Mouse (Mus musculus) liver, embryonic 11.5 days (tissue): ENCODE data around the gene Myl9. TPM values are rescaled to one million over a fixed set of nuclear protein-coding genes. Genes with fewer than 3 reads are reported as not detected.

Source experiments
- ATAC-seq: fragments of 200-750 bp; cut with Nextera tagmentation; replicated peaks from 2 replicates; pipeline ENCODE4 v1.8.0; 2017; ENCODE audit warnings: moderate number of reproducible peaks, mild to moderate bottlenecking, moderate TSS enrichment, moderate library complexity; ENCODE audit not compliant: low FRiP score
- DNase-seq: peaks from one replicate; pipeline ENCODE4 v3.0.0-alpha.2; 2017; ENCODE audit warnings: low spot score
- H3K27ac ChIP-seq: fragments of 300-500 bp; sonication (generic); 2 replicates; pipeline ENCODE4 v1.5.1; 2014; ENCODE audit warnings: mild to moderate bottlenecking, low read depth, low read length, control low read depth
- H3K27me3 ChIP-seq: fragments of 300-500 bp; sonication (generic); replicated peaks from 2 replicates; pipeline ENCODE4 v1.6.1; 2014; ENCODE audit warnings: low read length, mixed read lengths; ENCODE audit not compliant: control insufficient read depth, insufficient read depth
- H3K36me3 ChIP-seq: fragments of 300-500 bp; sonication (generic); 2 replicates; pipeline ENCODE4 v1.6.1; 2014; ENCODE audit warnings: mild to moderate bottlenecking, low read length, moderate library complexity, mixed read lengths; ENCODE audit not compliant: control insufficient read depth, insufficient read depth
- H3K4me1 ChIP-seq: fragments of 300-500 bp; sonication (generic); replicated peaks from 2 replicates; pipeline ENCODE4 v1.6.1; 2014; ENCODE audit warnings: low read length, mixed read lengths; ENCODE audit not compliant: control insufficient read depth, insufficient read depth
- H3K4me2 ChIP-seq: fragments of 300-500 bp; sonication (generic); 2 replicates; pipeline ENCODE4 v1.6.1; 2014; ENCODE audit warnings: mild to moderate bottlenecking, control low read depth, moderate library complexity
- H3K4me3 ChIP-seq: fragments of 300-500 bp; sonication (generic); 2 replicates; pipeline ENCODE4 v1.5.1; 2014; ENCODE audit warnings: low read depth, low read length, control low read depth
- H3K9ac ChIP-seq: fragments of 300-500 bp; sonication (generic); 2 replicates; pipeline ENCODE4 v1.6.1; 2014; ENCODE audit warnings: low read depth, low read length, control low read depth
- H3K9me3 ChIP-seq: fragments of 300-500 bp; sonication (generic); 2 replicates; pipeline ENCODE4 v1.6.1; 2016; ENCODE audit warnings: low read length, inconsistent platforms, mixed read lengths; ENCODE audit not compliant: control insufficient read depth
- WGBS: fragments of 180-500 bp; shearing (Covaris S2); extraction: QIAGEN DNeasy Blood & Tissue Kit; methylation state at CpG from one replicate; pipeline ENCODE4 v1.1.7; 2014; 5-methylcytosine and 5-hydroxymethylcytosine counted together
- polyA plus RNA-seq: library from polyadenylated mRNA; unstranded; fragments of >200 nt; fragmentation: Nextera tagmentation; extraction: Ambion mirVana; gene quantifications from 2 replicates; pipeline ENCODE4 v1.2.1, GENCODE M21; 2014

The Myl9 gene
- polyA plus RNA-seq, 1 experiment from 2014 or later, result 115 TPM

DNA sequence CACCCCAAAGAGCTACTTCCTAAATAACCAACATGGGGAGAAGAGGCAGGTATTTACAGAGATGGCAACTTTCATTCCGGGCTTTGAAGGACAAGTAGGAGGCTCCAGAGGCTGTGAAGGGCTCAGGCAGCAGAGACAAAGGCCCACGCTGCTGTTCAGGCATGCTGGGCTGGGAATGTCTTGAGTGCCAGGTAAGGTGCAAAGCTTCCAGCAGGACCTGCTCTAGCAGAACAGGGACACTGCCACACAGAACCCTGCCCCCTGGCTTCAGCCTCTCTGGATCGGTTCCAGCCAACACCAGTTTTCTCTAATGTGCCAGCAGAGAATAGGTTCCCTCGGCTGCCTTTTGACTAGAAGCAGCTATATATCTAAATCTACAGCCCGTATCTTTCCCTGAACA lies 8.1 kb upstream of the Myl9 start:
- H3K9me3 ChIP-seq, result no peaks in the 10 kb centered on the region
- peaks cover 8% of the 10 kb centered on the region; the same call in 1 of the 2 replicates for H3K36me3 ChIP-seq
- WGBS, result 80% methylated on average over 5 of the region's 5 CpGs
- DNase-seq (no peak), ATAC-seq (no peak)
- H3K4me2 ChIP-seq, result no peak overlapping the region
- no peak overlapping the region for H3K4me3 ChIP-seq
- H3K4me1 ChIP-seq, result no peaks in the 10 kb centered on the region
- no peaks in the 10 kb centered on the region for H3K27me3 ChIP-seq
- no peak overlapping the region for H3K27ac ChIP-seq
- H3K9ac ChIP-seq, result no peak overlapping the region

DNA sequence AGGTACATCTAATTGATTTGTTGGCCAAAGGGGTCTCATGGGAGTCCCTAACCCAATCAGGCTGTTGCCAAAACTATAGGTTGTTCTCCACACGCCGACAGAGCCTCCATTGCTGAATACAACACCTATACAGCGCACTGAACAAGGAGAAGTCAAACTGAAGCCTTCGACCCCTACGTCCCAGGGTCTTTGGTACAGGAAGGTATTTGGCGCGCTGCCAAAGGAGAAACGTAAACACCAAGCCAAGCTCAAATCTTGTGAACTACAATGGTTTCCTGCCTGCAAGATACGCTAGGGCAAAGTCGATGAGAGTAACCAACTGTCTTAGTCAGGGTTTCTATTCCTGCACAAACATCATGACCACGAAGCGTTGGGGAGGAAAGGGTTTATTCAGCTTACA lies 5.9 kb upstream of the Myl9 start:
- no peak overlapping the region for H3K9ac ChIP-seq
- no peaks in the 10 kb centered on the region for H3K4me1 ChIP-seq
- WGBS, result 81% methylated on average over 12 of the region's 12 CpGs
- H3K36me3 ChIP-seq, result no peaks in the 10 kb centered on the region
- H3K27me3 ChIP-seq, result no peaks in the 10 kb centered on the region
- H3K4me3 ChIP-seq, result no peak overlapping the region
- no peak overlapping the region for H3K27ac ChIP-seq
- H3K9me3 ChIP-seq, result no peaks in the 10 kb centered on the region
- no peak overlapping the region for H3K4me2 ChIP-seq
- ATAC-seq, result no peak
- DNase-seq, result no peak

DNA sequence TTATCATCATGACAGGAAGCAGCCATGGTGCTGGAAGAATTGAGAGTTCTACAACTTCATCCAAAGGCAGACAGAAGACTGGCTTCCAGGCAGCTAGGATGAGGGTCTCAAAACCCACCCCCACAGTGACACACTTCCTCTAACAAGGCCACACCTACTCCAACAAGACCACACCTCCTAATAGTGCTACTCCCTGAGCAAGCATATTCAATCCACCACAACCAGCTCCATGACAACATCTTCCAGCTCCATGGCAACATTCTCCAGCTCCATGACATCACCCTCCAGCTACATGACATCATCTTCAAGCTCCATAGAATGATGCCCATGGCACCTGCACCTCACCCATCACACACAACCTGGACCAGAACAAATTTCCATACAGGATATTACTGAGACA lies 1.8 kb upstream of the Myl9 start:
- peaks cover 26% of the 10 kb centered on the region for H3K4me1 ChIP-seq
- H3K9me3 ChIP-seq, result no peaks in the 10 kb centered on the region
- ATAC-seq (no peak), DNase-seq (peak; percentile 25)
- no peak overlapping the region for H3K27ac ChIP-seq
- no peak overlapping the region for H3K4me3 ChIP-seq
- H3K4me2 ChIP-seq, result no peak overlapping the region
- peaks cover 10% of the 10 kb centered on the region for H3K27me3 ChIP-seq
- H3K9ac ChIP-seq, result no peak overlapping the region
- H3K36me3 ChIP-seq, result no peaks in the 10 kb centered on the region

DNA sequence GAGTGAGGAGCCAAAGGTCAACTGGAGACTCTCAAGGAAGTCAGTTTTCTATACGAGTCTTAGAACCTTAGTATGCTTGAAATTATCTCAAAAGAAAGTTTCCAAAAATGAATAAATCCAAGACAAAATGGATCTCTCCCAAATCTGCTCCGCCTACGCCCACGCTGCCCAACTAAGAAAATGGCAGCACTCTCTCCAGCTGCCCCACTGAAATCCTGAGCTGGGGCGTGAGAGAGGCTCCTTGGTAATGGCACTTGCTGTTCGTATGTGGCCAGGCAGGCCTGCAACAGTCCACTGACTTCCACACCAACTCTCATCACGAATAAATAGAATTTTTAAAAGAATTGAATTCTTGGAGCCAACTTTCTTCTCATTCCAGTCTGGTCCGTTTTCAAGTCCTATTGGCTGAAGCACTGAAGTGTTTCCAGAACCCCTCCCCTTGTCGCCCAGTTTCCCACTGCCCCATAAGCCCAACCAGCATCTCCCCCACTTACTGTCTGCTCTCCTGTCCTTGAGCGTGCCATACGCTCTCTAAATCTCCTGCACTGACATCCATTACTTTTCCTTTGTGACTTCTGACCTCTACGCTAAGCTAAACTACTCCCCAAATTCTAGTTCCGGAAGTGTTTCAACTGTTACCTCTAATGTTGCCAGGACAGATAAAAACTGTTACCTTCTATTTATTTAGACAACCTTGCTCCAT lies 1.0 kb upstream of the Myl9 start:
- Histone ChIP-seq H3K4me1 (peaks cover 29% of the 10 kb centered on the region), H3K36me3 (no peaks in the 10 kb centered on the region), H3K27me3 (peaks cover 10% of the 10 kb centered on the region), H3K9ac (no peak overlapping the region; the same call in 1 of the 2 replicates), H3K4me2 (peak overlapping the region; percentile 69; the same call in 1 of the 2 replicates), H3K4me3 (no peak overlapping the region), H3K9me3 (no peaks in the 10 kb centered on the region), H3K27ac (no peak overlapping the region; the same call in 1 of the 2 replicates)
- DNase-seq (peak; percentile 31), ATAC-seq (no peak)
- 78% methylated on average over 13 of the region's 13 CpGs for WGBS

DNA sequence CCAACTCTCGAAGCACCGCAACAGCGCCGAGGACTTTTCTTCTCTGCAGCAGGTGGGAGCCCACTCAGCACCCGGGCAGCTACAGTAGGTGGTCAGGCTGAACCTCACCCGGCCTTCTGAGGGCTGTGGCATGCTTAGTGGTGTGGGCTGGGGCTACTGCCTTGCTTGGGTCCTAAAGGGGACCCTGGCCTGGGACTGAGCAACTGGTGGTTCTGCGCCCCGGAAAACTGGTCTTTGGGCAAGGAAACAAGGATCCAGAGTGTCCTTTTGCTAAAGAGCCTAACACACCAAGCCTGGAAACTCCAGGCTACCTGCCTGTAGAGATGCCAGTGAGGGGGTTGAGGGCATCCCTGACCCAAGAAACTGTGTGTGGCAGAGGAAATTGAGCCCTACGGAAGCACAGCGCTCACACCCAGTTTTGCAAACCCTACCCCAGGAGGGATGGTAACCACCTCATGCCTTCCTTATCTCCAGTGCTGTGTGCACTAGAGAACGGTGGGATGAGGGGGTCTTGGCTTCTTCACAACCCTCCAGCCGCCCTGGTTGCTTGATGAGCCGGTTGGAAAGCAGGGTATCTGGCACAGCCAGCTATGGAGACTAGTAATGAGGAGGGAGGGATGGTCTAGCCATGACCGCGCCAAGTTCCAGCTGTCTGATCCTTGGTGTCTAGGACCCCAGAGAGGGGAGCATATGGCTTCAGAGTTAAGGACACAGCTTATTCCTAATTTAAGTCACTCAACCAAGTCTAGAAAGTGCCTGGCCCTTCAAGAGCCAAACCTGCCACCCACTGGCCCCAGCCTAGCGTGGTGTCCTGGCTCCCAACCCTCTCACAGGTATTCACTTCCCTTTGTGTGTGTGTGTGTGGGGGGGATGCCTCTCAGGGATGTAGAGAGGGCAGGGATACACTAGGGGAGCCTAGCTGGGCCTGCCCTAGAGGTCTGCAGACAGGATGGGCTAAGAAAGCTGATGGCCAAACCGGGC lies 525 bp downstream of the Myl9 start:
- Histone ChIP-seq H3K9me3 (no peaks in the 10 kb centered on the region), H3K4me3 (peak overlapping the region; percentile 40), H3K36me3 (no peaks in the 10 kb centered on the region), H3K9ac (peak overlapping the region; percentile 56), H3K4me2 (peak overlapping the region; percentile 69), H3K27me3 (peaks cover 10% of the 10 kb centered on the region), H3K4me1 (peaks cover 43% of the 10 kb centered on the region), H3K27ac (no peak overlapping the region)
- 31% methylated on average over 17 of the region's 17 CpGs for WGBS
- peak; percentile 13; the same call in 1 of the 2 replicates for ATAC-seq
- peak; percentile 33 for DNase-seq

DNA sequence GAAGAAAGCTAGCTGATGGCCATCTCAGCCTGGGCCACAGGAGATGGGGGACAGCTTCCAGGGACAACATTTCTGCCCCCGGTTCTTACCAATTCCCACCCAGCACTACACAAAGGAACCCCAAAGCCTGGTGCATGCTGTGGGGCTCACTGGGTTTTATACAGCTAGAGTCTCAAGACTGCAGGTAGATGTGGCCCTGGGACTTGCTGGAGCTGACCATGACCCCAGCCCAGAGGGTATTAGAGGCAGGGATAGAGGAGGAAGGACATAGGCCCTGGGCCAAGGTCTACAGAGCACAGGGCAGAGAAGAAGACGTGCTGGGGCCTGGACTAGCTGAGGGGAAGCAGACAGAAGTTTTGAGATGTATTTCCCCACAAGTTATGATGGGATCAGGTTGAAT lies 1.7 kb downstream of the Myl9 start:
- H3K27ac ChIP-seq, result no peak overlapping the region
- H3K9me3 ChIP-seq, result no peaks in the 10 kb centered on the region
- H3K9ac ChIP-seq, result no peak overlapping the region
- 88% methylated on average over 2 of the region's 2 CpGs for WGBS
- H3K4me3 ChIP-seq, result no peak overlapping the region
- peaks cover 10% of the 10 kb centered on the region for H3K27me3 ChIP-seq
- ATAC-seq, result no peak
- H3K36me3 ChIP-seq, result no peaks in the 10 kb centered on the region
- H3K4me1 ChIP-seq, result peaks cover 55% of the 10 kb centered on the region
- H3K4me2 ChIP-seq, result peak overlapping the region; percentile 38; the same call in 1 of the 2 replicates
- DNase-seq, result peak; percentile 25

DNA sequence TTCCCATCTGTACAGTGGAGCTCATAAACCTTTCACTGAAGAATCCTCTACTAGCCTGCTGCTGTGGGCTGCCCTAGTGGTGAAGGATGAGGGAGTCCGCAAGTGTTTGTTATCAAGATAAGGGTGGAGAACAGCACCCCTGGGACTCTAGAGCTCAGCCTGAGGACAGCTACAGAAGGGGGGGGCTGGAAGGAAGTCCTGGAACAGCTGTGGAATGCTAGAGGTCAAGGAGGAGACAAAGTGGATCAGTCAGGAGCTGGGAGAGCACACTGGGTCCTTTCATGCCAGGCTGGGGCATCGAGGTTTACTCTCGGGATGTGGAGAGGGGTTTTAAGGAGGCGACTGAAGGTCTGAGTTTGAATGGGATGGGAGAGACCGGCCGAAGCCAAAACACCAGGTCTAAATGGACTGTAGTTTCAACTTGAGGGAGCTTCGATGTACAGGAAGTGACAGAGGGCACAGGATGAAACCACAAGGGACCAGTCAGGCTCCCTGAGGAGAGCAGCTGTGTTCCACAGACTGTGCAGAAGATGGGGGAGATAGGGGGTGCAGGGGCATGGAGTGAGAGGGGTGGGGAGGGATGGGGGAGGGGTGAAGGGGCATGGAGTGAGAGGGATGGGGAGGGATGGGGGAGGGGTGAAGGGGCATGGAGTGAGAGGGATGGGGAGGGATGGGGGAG lies 2.2 kb downstream of the Myl9 start:
- Histone ChIP-seq H3K9me3 (no peaks in the 10 kb centered on the region), H3K27me3 (peaks cover 10% of the 10 kb centered on the region), H3K27ac (no peak overlapping the region), H3K4me3 (no peak overlapping the region), H3K9ac (no peak overlapping the region), H3K36me3 (no peaks in the 10 kb centered on the region), H3K4me1 (peaks cover 61% of the 10 kb centered on the region), H3K4me2 (peak overlapping the region; percentile 38; the same call in 1 of the 2 replicates)
- DNase-seq (peak; percentile 34), ATAC-seq (no peak)
- 52% methylated on average over 7 of the region's 7 CpGs for WGBS

DNA sequence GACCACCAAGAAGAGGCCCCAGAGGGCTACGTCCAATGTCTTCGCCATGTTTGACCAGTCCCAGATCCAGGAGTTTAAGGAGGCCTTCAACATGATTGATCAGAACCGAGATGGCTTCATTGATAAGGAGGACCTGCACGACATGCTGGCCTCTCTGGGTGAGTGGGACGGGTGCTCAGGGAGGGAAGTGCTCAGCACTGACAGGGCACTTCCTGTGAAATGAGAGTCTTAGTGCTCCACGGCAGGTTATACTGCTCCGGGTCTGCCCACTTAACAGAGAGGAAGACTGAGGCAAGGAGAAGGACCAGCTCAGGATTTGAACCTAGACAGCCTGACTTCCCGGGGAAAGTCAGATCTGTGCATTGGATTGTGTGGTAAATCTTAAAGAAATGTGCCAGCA lies 3.4 kb downstream of the Myl9 start:
- no peak overlapping the region for H3K4me2 ChIP-seq
- H3K4me1 ChIP-seq, result peaks cover 71% of the 10 kb centered on the region
- H3K9ac ChIP-seq, result no peak overlapping the region
- no peak overlapping the region for H3K4me3 ChIP-seq
- no peaks in the 10 kb centered on the region for H3K9me3 ChIP-seq
- H3K27ac ChIP-seq, result no peak overlapping the region
- ATAC-seq (no peak), DNase-seq (no peak)
- H3K36me3 ChIP-seq, result no peaks in the 10 kb centered on the region
- peaks cover 10% of the 10 kb centered on the region for H3K27me3 ChIP-seq
- 65% methylated on average over 8 of the region's 8 CpGs for WGBS
